ENCODE assay signal across 8 mouse cellular contexts in the genomic region with DNA sequence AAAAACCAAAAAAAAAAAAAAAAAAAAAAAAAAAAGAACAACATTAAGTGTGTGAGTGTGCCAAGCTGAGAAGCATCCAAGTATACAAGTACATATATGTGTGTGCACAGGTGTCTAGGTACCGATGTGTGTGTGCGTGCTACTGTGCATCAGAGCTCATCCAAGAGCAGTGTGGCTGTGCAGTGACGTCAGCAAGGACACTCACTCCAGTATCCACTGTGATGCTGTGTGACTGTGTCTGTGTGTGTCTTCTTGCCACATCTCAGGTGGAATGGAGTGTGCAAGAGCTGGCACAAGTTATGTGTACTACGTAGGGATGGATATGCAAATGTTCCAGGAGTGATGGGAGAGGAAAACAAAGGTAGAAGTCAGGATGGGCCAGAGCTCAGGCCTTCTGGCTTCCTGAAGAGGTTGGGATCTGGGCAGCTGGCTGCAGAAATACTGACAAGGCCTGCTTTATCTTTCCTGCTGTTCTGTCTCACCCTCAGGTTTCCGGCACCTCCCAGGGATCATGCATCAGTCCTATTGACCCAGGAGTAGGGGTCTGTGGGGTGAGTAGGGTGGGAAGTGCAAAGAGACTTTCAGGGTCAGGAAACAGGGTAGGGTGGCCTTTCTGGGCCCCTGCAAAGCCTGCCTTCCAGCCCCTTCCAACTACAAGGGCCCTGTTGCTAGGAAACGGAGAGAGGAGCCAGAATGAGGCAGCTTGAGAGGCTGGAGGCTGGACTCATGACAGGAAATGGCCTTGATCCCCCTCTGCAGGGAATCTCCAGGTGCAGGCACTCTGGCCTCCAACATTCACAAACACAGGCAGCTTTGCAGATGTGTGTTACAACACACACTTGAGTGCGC. TPM values are rescaled to one million over a fixed set of nuclear protein-coding genes. Genes with fewer than 3 reads are reported as not detected.
DNase-seq lines count a peak whose midpoint lies in the region; ATAC-seq and TF ChIP-seq lines count a peak whose summit lies in the region.

No protein-coding gene starts in this region.

- H3K27me3 ChIP-seq in lung, embryonic 15.5 days: no peaks in the 10 kb centered on the region
- no peaks in the 10 kb centered on the region for H3K27me3 ChIP-seq in hindbrain, embryonic 13.5 days
- H3K27me3 ChIP-seq in midbrain, postnatal 0 days (ENCODE audit: insufficient read depth, low read length): no peaks in the 10 kb centered on the region

- ATAC-seq in lung, embryonic 15.5 days (ENCODE audit: borderline replicate concordance, extremely low read depth, low FRiP score, low TSS enrichment): no peak
- 0 out of 2 replicates have a peak, but pooled peaks have one; percentile 36 for ATAC-seq in hindbrain, embryonic 13.5 days (ENCODE audit: low FRiP score)
- ATAC-seq in midbrain, postnatal 0 days (ENCODE audit: low FRiP score): peak; percentile 69

- peak; percentile 57 for DNase-seq in adrenal gland, postnatal 10 days
- no peak for DNase-seq in adrenal gland, adult 18-20 months (ENCODE audit: low spot score in 2 of 2)
- no peak for DNase-seq in lung, postnatal 25 days (ENCODE audit: low spot score)
- DNase-seq in midbrain, postnatal 0 days (ENCODE audit: low spot score): peak; percentile 87
- DNase-seq in gastrocnemius, postnatal 10 days: no peak
- DNase-seq in spleen, postnatal 10 days (ENCODE audit: low spot score in 2 of 2): no peak

- peak overlapping the region; percentile 70 for H3K27ac ChIP-seq in lung, embryonic 15.5 days
- H3K27ac ChIP-seq in hindbrain, embryonic 13.5 days: peak overlapping the region; percentile 78
- H3K27ac ChIP-seq in midbrain, postnatal 0 days (ENCODE audit: low read depth, low read length): peak overlapping the region; percentile 88

- no peaks in the 10 kb centered on the region for H3K36me3 ChIP-seq in lung, embryonic 15.5 days
- no peaks in the 10 kb centered on the region for H3K36me3 ChIP-seq in hindbrain, embryonic 13.5 days
- H3K36me3 ChIP-seq in midbrain, postnatal 0 days (ENCODE audit: insufficient read depth, low read length): no peaks in the 10 kb centered on the region

- H3K9ac ChIP-seq in lung, embryonic 15.5 days: no peak overlapping the region
- H3K9ac ChIP-seq in hindbrain, embryonic 13.5 days: peak overlapping the region; percentile 24; the same call in 1 of the 2 replicates
- H3K9ac ChIP-seq in midbrain, postnatal 0 days (replicated peaks; ENCODE audit: low read length, poor library complexity, severe bottlenecking): no peak overlapping the region

- no peaks in the 10 kb centered on the region for H3K9me3 ChIP-seq in lung, embryonic 15.5 days
- H3K9me3 ChIP-seq in hindbrain, embryonic 13.5 days: no peaks in the 10 kb centered on the region
- H3K9me3 ChIP-seq in midbrain, postnatal 0 days (ENCODE audit: low read length): no peaks in the 10 kb centered on the region

- TF ChIP-seq CTCF in midbrain, postnatal 0 days (IDR thresholded peaks at IDR 0.05): no peak

- H3K4me2 ChIP-seq in lung, embryonic 15.5 days: no peak overlapping the region
- H3K4me2 ChIP-seq in hindbrain, embryonic 13.5 days: no peak overlapping the region
- H3K4me2 ChIP-seq in midbrain, postnatal 0 days (ENCODE audit: low read depth, low read length, poor library complexity, severe bottlenecking): no peak overlapping the region

- H3K4me1 ChIP-seq in lung, embryonic 15.5 days: peaks cover 17% of the 10 kb centered on the region
- peaks cover 22% of the 10 kb centered on the region for H3K4me1 ChIP-seq in hindbrain, embryonic 13.5 days (replicated peaks)
- no peaks in the 10 kb centered on the region for H3K4me1 ChIP-seq in midbrain, postnatal 0 days (ENCODE audit: insufficient read depth, low read length)

- H3K4me3 ChIP-seq in lung, embryonic 15.5 days: no peak overlapping the region
- H3K4me3 ChIP-seq in hindbrain, embryonic 13.5 days: no peak overlapping the region
- no peak overlapping the region for H3K4me3 ChIP-seq in midbrain, postnatal 0 days (ENCODE audit: low read depth, low read length)

- WGBS in lung, embryonic 15.5 days: 45% methylated on average over 7 of the region's 7 CpGs
- WGBS in hindbrain, embryonic 13.5 days: 44% methylated on average over 7 of the region's 7 CpGs
- 41% methylated on average over 7 of the region's 7 CpGs for WGBS in midbrain, postnatal 0 days

RNA-seq across cellular contexts. Expression of a gene that starts 10.0 kb away (rescaled TPM):
- total RNA-seq in adrenal gland, postnatal 10 days (2021): 1 to 10 TPM; 1.3 to 1.6 TPM
- total RNA-seq in adrenal gland, adult 18-20 months (2021): under 1 TPM; 0.43 to 0.58 TPM
- polyA plus RNA-seq in lung, embryonic 15.5 days (2015; fragmentation: Nextera tagmentation; extraction: Ambion mirVana): 0.69 and 0.74 TPM in 2 replicates
- 0.13 TPM in 1 of 2 replicates, not detected in the other for polyA plus RNA-seq in hindbrain, embryonic 13.5 days (2015; fragmentation: Nextera tagmentation; extraction: Ambion mirVana)
- 0.33 and 0.47 TPM in 2 replicates for total RNA-seq in midbrain, postnatal 0 days (2014; rRNA removed)
- 0.19 TPM in 1 of 2 replicates, not detected in the other for polyA plus RNA-seq in midbrain, postnatal 0 days (2015; fragmentation: Nextera tagmentation; extraction: Ambion mirVana)
- under 1 TPM; 0.09 to 0.54 TPM for total RNA-seq in gastrocnemius, postnatal 10 days (2021)

RNA-seq across cellular contexts. Expression of a gene that starts 27.2 kb away (rescaled TPM):
- 10 to 100 TPM; 50.8 to 74.3 TPM for total RNA-seq in adrenal gland, postnatal 10 days (2021)
- total RNA-seq in adrenal gland, adult 18-20 months (2021): 10 to 100 TPM; 72.1 to 86.9 TPM
- polyA plus RNA-seq in lung, embryonic 15.5 days (2015; fragmentation: Nextera tagmentation; extraction: Ambion mirVana): 8.5 and 10.5 TPM in 2 replicates
- 11.0 and 12.5 TPM in 2 replicates for polyA plus RNA-seq in hindbrain, embryonic 13.5 days (2015; fragmentation: Nextera tagmentation; extraction: Ambion mirVana)
- total RNA-seq in midbrain, postnatal 0 days (2014; rRNA removed): 105 and 115 TPM in 2 replicates
- polyA plus RNA-seq in midbrain, postnatal 0 days (2015; fragmentation: Nextera tagmentation; extraction: Ambion mirVana): 9.2 and 11.0 TPM in 2 replicates
- 10 to 100 TPM; 58.2 to 82.8 TPM for total RNA-seq in gastrocnemius, postnatal 10 days (2021)

Comparison
In these comparisons a context has a peak if more than half of its experiments do, and no peak if none do; other contexts are left out.
1. DNase-seq: peak in adrenal gland, postnatal 10 days (single experiment) and midbrain, postnatal 0 days (single experiment); none in adrenal gland, adult 18-20 months (0 of 2), lung, postnatal 25 days (single experiment), gastrocnemius, postnatal 10 days (single experiment) and spleen, postnatal 10 days (0 of 2).
2. Peak in every context shown above with its lines, with median percentiles within 50 percentile points of each other: H3K27ac ChIP-seq.